ENCODE assay signal across 1 mouse cellular context in genomic region chr9:78476531-78477020, GRCm38 (mm10).
TF ChIP-seq lines count a peak whose summit lies in the region.

No protein-coding gene starts in this region.

TF ChIP-seq in MEL, 35 proteins besides CTCF, POLR2A, EP300 and RAD21 (continued from another document):
- TF ChIP-seq RCOR1 (IDR thresholded peaks at IDR 0.05; ENCODE audit: low read depth, low read length) (peak; percentile 83), JUND (IDR thresholded peaks at IDR 0.05; ENCODE audit: low read depth, low read length) (0 out of 2 replicates have a peak, but pooled peaks have one; percentile 46)
